In genomic region chr17:29795050-29795770, GRCm38 (mm10) we compare ENCODE assay signal across 8 mouse cellular contexts.
DNase-seq lines count a peak whose midpoint lies in the region; ATAC-seq and TF ChIP-seq lines count a peak whose summit lies in the region.

No protein-coding gene starts in this region.

- peak overlapping the region; percentile 57 for H3K4me2 ChIP-seq in midbrain, embryonic 13.5 days (replicated peaks)

- no peak for TF ChIP-seq EP300 in heart, adult 2 months (IDR thresholded peaks at IDR 0.05; ENCODE audit: insufficient read depth, low read depth, low read length)

- no peaks in the 10 kb centered on the region for H3K36me3 ChIP-seq in heart, embryonic 10.5 days
- H3K36me3 ChIP-seq in heart, adult 2 months (ENCODE audit: control insufficient read depth, insufficient read depth, low read length) = no peaks in the 10 kb centered on the region
- no peaks in the 10 kb centered on the region for H3K36me3 ChIP-seq in hindbrain, embryonic 10.5 days
- H3K36me3 ChIP-seq in midbrain, embryonic 13.5 days = no peaks in the 10 kb centered on the region

- no peak for DNase-seq in heart, embryonic 10.5 days (ENCODE audit: low spot score)
- DNase-seq in heart, adult 2 months = no peak
- peak; percentile 68 for DNase-seq in ES-CJ7 (ENCODE audit: low read depth, low spot score)
- DNase-seq in hindbrain, embryonic 10.5 days (ENCODE audit: low spot score) = peak; percentile 77
- no peak for DNase-seq in thymus, postnatal 36 days
- no peak for DNase-seq in cerebellum, adult 11-12 months
- DNase-seq in adrenal gland, postnatal 36 days = no peak

- 0 out of 2 replicates have a peak overlapping the region, but pooled peaks have one; percentile 24 for H3K27ac ChIP-seq in heart, embryonic 10.5 days
- no peak overlapping the region for H3K27ac ChIP-seq in heart, adult 2 months
- H3K27ac ChIP-seq in hindbrain, embryonic 10.5 days = peak overlapping the region; percentile 87
- H3K27ac ChIP-seq in midbrain, embryonic 13.5 days = peak overlapping the region; percentile 93

- H3K9me3 ChIP-seq in heart, embryonic 10.5 days = no peaks in the 10 kb centered on the region
- H3K9me3 ChIP-seq in hindbrain, embryonic 10.5 days = no peaks in the 10 kb centered on the region
- no peaks in the 10 kb centered on the region for H3K9me3 ChIP-seq in midbrain, embryonic 13.5 days

- peak overlapping the region; percentile 48 for H3K4me3 ChIP-seq in heart, embryonic 10.5 days
- no peak overlapping the region for H3K4me3 ChIP-seq in heart, adult 2 months
- peak overlapping the region; percentile 50 for H3K4me3 ChIP-seq in hindbrain, embryonic 10.5 days
- peak overlapping the region; percentile 27 for H3K4me3 ChIP-seq in midbrain, embryonic 13.5 days (replicated peaks)

- 4% methylated on average over 23 of the region's 23 CpGs for WGBS in heart, embryonic 10.5 days
- 24% methylated on average over 21 of the region's 23 CpGs for WGBS in heart, adult 2 months
- 1% methylated on average over 23 of the region's 23 CpGs for WGBS in hindbrain, embryonic 10.5 days
- WGBS in midbrain, embryonic 13.5 days = under 1% methylated on average over 23 of the region's 23 CpGs

- H3K79me2 ChIP-seq in heart, adult 2 months (replicated peaks; ENCODE audit: control insufficient read depth, insufficient read depth, low read length) = no peaks in the 10 kb centered on the region

- no peak overlapping the region for H3K9ac ChIP-seq in heart, adult 2 months (ENCODE audit: low read depth, low read length)
- H3K9ac ChIP-seq in midbrain, embryonic 13.5 days (replicated peaks) = peak overlapping the region; percentile 58

- no peak for TF ChIP-seq POLR2A in heart, adult 2 months (IDR thresholded peaks at IDR 0.05; ENCODE audit: insufficient read depth, low read depth, low read length)

- peaks cover 42% of the 10 kb centered on the region for H3K4me1 ChIP-seq in heart, embryonic 10.5 days
- H3K4me1 ChIP-seq in heart, adult 2 months (ENCODE audit: control insufficient read depth, insufficient read depth, low read length) = no peaks in the 10 kb centered on the region; the same call in 1 of the 2 replicates
- peaks cover 52% of the 10 kb centered on the region for H3K4me1 ChIP-seq in hindbrain, embryonic 10.5 days (replicated peaks)
- peaks cover 49% of the 10 kb centered on the region for H3K4me1 ChIP-seq in midbrain, embryonic 13.5 days (replicated peaks)

- intact Hi-C loops in heart, adult 2 months (cut with DNase I) = loop anchor here (5.0 kb wide), 1 partner anchor 57 kb away; no protein-coding TSS in a partner anchor

- peak; percentile 82 for ATAC-seq in midbrain, embryonic 13.5 days

- peaks cover 47% of the 10 kb centered on the region for H3K27me3 ChIP-seq in heart, embryonic 10.5 days (ENCODE audit: insufficient read depth, poor library complexity, severe bottlenecking)
- no peaks in the 10 kb centered on the region for H3K27me3 ChIP-seq in heart, adult 2 months (ENCODE audit: control insufficient read depth, insufficient read depth, low read length)
- H3K27me3 ChIP-seq in hindbrain, embryonic 10.5 days (ENCODE audit: insufficient read depth, poor library complexity, severe bottlenecking) = peaks cover 24% of the 10 kb centered on the region; the same call in 1 of the 2 replicates
- H3K27me3 ChIP-seq in midbrain, embryonic 13.5 days = no peaks in the 10 kb centered on the region

- no peak for TF ChIP-seq CTCF in heart, adult 2 months (IDR thresholded peaks at IDR 0.05)

Comparison
In these comparisons a context has a peak if more than half of its experiments do, and no peak if none do; other contexts are left out.
1. DNase-seq: peak in ES-CJ7 (single experiment) and hindbrain, embryonic 10.5 days (single experiment); none in heart, embryonic 10.5 days (single experiment), heart, adult 2 months (0 of 2), thymus, postnatal 36 days (0 of 2), cerebellum, adult 11-12 months (single experiment) and adrenal gland, postnatal 36 days (0 of 2).